Mouse (Mus musculus): ENCODE measurements around the gene Dgcr6.

GRCm38 (mm10) chr16:18066060-18067009 lies 13.7 kb downstream of the Dgcr6 start:
- TF ChIP-seq CTCF (conservative IDR thresholded peaks at IDR 0.05; ENCODE audit: low read length), result no peak
- no peak for TF ChIP-seq POU5F1 (IDR thresholded peaks at IDR 0.05; ENCODE audit: borderline replicate concordance, low read length)
